Mouse (Mus musculus): Measurements from ENCODE around the gene Slc26a6.

DNA sequence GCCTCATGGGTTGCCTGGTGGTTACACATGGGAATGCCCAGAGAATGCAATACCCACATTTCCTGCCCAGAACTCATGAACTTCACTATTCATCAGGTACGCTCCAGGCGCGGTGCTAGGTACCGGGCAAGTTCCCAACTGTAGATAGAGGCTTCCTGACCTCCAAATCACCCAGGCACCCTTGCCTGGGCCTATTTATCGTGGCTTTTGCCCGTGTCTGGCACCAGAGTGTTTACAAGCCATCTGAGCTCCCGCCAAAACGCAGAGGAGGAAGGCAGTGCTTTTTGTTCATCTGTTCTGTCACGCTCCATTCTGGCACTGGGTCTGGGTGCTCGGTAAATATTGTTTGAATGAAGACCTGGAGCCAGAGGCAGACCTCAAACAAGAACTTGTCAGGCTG lies 60.5 kb downstream of the Slc26a6 start:
- no peak for TF ChIP-seq CTCF (IDR thresholded peaks at IDR 0.05; ENCODE audit: extremely low read depth, insufficient read length, insufficient replicate concordance, low read depth, low read length)
- TF ChIP-seq POLR2A (IDR thresholded peaks at IDR 0.05; ENCODE audit: low read depth, low read length): no peak
